Mouse (Mus musculus): ENCODE data around the gene Myo1b. TPM values are rescaled to one million over a fixed set of nuclear protein-coding genes. Genes with fewer than 3 reads are reported as not detected.

The Myo1b gene
- polyA plus RNA-seq (2015; fragmentation: Nextera tagmentation; extraction: Ambion mirVana) = 55.7 and 57.7 TPM in 2 replicates

GRCm38 (mm10) chr1:51915576-51916156, at the start of gene Myo1b:
Myo1b (minus strand) TSS chr1:51916071.
- no peaks in the 10 kb centered on the region for H3K9me3 ChIP-seq (replicated peaks)
- peak within 1 kb of the TSS; percentile 70 for H3K4me3 ChIP-seq (replicated peaks)
- peak within 1 kb of the TSS; percentile 85 for H3K27ac ChIP-seq (replicated peaks)
- peak within 1 kb of the TSS; percentile 78 for H3K9ac ChIP-seq (replicated peaks)
- ATAC-seq (ENCODE audit: low FRiP score) = peak; percentile 85
- WGBS = under 1% methylated on average over 76 of the region's 79 CpGs
- H3K4me1 ChIP-seq = peaks cover 26% of the 10 kb centered on the region
- peak within 1 kb of the TSS; percentile 76 for H3K4me2 ChIP-seq
- no peaks in the 10 kb centered on the region for H3K36me3 ChIP-seq
- H3K27me3 ChIP-seq (replicated peaks) = no peaks in the 10 kb centered on the region

GRCm38 (mm10) chr1:51964647-51965046, 48.8 kb upstream of the Myo1b start:
- no peaks in the 10 kb centered on the region for H3K36me3 ChIP-seq
- no peak overlapping the region for H3K9ac ChIP-seq (replicated peaks)
- WGBS = 94% methylated on average over 2 of the region's 2 CpGs
- H3K27ac ChIP-seq (replicated peaks) = no peak overlapping the region
- H3K4me3 ChIP-seq (replicated peaks) = no peak overlapping the region
- ATAC-seq (ENCODE audit: low FRiP score) = no peak
- no peak overlapping the region for H3K4me2 ChIP-seq
- H3K4me1 ChIP-seq = no peaks in the 10 kb centered on the region
- no peaks in the 10 kb centered on the region for H3K9me3 ChIP-seq (replicated peaks)
- H3K27me3 ChIP-seq (replicated peaks) = no peaks in the 10 kb centered on the region

GRCm38 (mm10) chr1:51947116-51947515, 31.2 kb upstream of the Myo1b start:
- H3K36me3 ChIP-seq = no peaks in the 10 kb centered on the region
- WGBS = 72% methylated on average over 4 of the region's 4 CpGs

GRCm38 (mm10) chr1:51944755-51945154, 28.9 kb upstream of the Myo1b start:
- ATAC-seq (ENCODE audit: low FRiP score) = 0 out of 2 replicates have a peak, but pooled peaks have one; percentile 24
- Histone ChIP-seq H3K27me3 (replicated peaks) (no peaks in the 10 kb centered on the region), H3K36me3 (no peaks in the 10 kb centered on the region), H3K4me1 (no peaks in the 10 kb centered on the region), H3K27ac (replicated peaks) (no peak overlapping the region), H3K4me2 (no peak overlapping the region), H3K4me3 (replicated peaks) (no peak overlapping the region), H3K9me3 (replicated peaks) (0 out of 2 replicates have a peak, but pooled peaks cover 2% of the 10 kb centered on the region), H3K9ac (replicated peaks) (no peak overlapping the region)
- 45% methylated on average over 5 of the region's 5 CpGs for WGBS

More at GRCm38 (mm10) chr1:51947116-51947515, 31.2 kb upstream of the Myo1b start:
- no peaks in the 10 kb centered on the region for H3K27me3 ChIP-seq (replicated peaks)
- H3K4me2 ChIP-seq = no peak overlapping the region
- H3K9me3 ChIP-seq (replicated peaks) = no peaks in the 10 kb centered on the region
- no peak overlapping the region for H3K27ac ChIP-seq (replicated peaks)
- no peak for ATAC-seq (ENCODE audit: low FRiP score)
- H3K4me1 ChIP-seq = no peaks in the 10 kb centered on the region
- no peak overlapping the region for H3K9ac ChIP-seq (replicated peaks)
- H3K4me3 ChIP-seq (replicated peaks) = no peak overlapping the region

GRCm38 (mm10) chr1:51938357-51938756, 22.5 kb upstream of the Myo1b start:
- 0 out of 2 replicates have a peak, but pooled peaks cover 2% of the 10 kb centered on the region for H3K9me3 ChIP-seq (replicated peaks)
- H3K27me3 ChIP-seq (replicated peaks) = no peaks in the 10 kb centered on the region
- ATAC-seq (ENCODE audit: low FRiP score) = no peak
- no peaks in the 10 kb centered on the region for H3K36me3 ChIP-seq
- H3K27ac ChIP-seq (replicated peaks) = no peak overlapping the region
- no peak overlapping the region for H3K4me3 ChIP-seq (replicated peaks)
- no peak overlapping the region for H3K4me2 ChIP-seq
- no peak overlapping the region for H3K9ac ChIP-seq (replicated peaks)
- 95% methylated on average over 7 of the region's 7 CpGs for WGBS
- no peaks in the 10 kb centered on the region for H3K4me1 ChIP-seq

- no peak overlapping the region for H3K4me2 ChIP-seq
- H3K27me3 ChIP-seq (replicated peaks) = no peaks in the 10 kb centered on the region
- H3K4me3 ChIP-seq (replicated peaks) = no peak overlapping the region
- H3K9ac ChIP-seq (replicated peaks) = no peak overlapping the region
- H3K4me1 ChIP-seq = no peaks in the 10 kb centered on the region
- H3K27ac ChIP-seq (replicated peaks) = no peak overlapping the region
- 55% methylated on average over 2 of the region's 2 CpGs for WGBS
- H3K9me3 ChIP-seq (replicated peaks) = 0 out of 2 replicates have a peak, but pooled peaks cover under 1% of the 10 kb centered on the region
- ATAC-seq (ENCODE audit: low FRiP score) = no peak
- no peaks in the 10 kb centered on the region for H3K36me3 ChIP-seq
Observed at GRCm38 (mm10) chr1:51935006-51935405, 19.1 kb upstream of the Myo1b start.

GRCm38 (mm10) chr1:51934176-51934924, 18.5 kb upstream of the Myo1b start:
- no peaks in the 10 kb centered on the region for H3K9me3 ChIP-seq (replicated peaks)
- no peak overlapping the region for H3K27ac ChIP-seq (replicated peaks)
- no peak overlapping the region for H3K9ac ChIP-seq (replicated peaks)
- H3K4me3 ChIP-seq (replicated peaks) = no peak overlapping the region
- no peak overlapping the region for H3K4me2 ChIP-seq
- H3K36me3 ChIP-seq = no peaks in the 10 kb centered on the region
- ATAC-seq (ENCODE audit: low FRiP score) = no peak
- WGBS = 84% methylated on average over 11 of the region's 11 CpGs
- no peaks in the 10 kb centered on the region for H3K4me1 ChIP-seq
- H3K27me3 ChIP-seq (replicated peaks) = no peaks in the 10 kb centered on the region

- 83% methylated on average over 3 of the region's 3 CpGs for WGBS
- Histone ChIP-seq H3K27me3 (replicated peaks) (no peaks in the 10 kb centered on the region), H3K9me3 (replicated peaks) (no peaks in the 10 kb centered on the region), H3K9ac (replicated peaks) (no peak overlapping the region), H3K4me2 (no peak overlapping the region), H3K4me3 (replicated peaks) (no peak overlapping the region), H3K4me1 (no peaks in the 10 kb centered on the region), H3K36me3 (no peaks in the 10 kb centered on the region), H3K27ac (replicated peaks) (no peak overlapping the region)
- no peak for ATAC-seq (ENCODE audit: low FRiP score)
Observed at GRCm38 (mm10) chr1:51932826-51933225, 17.0 kb upstream of the Myo1b start.

GRCm38 (mm10) chr1:51931561-51931960, 15.7 kb upstream of the Myo1b start:
- Histone ChIP-seq H3K4me1 (no peaks in the 10 kb centered on the region), H3K27ac (replicated peaks) (no peak overlapping the region), H3K9me3 (replicated peaks) (no peaks in the 10 kb centered on the region), H3K4me3 (replicated peaks) (no peak overlapping the region), H3K36me3 (no peaks in the 10 kb centered on the region), H3K9ac (replicated peaks) (no peak overlapping the region), H3K27me3 (replicated peaks) (no peaks in the 10 kb centered on the region), H3K4me2 (no peak overlapping the region)
- WGBS = 36% methylated on average over 7 of the region's 7 CpGs
- ATAC-seq (ENCODE audit: low FRiP score) = no peak

GRCm38 (mm10) chr1:51930584-51930983, 14.7 kb upstream of the Myo1b start:
- Histone ChIP-seq H3K9ac (replicated peaks) (no peak overlapping the region), H3K27ac (replicated peaks) (no peak overlapping the region), H3K9me3 (replicated peaks) (no peaks in the 10 kb centered on the region), H3K4me2 (no peak overlapping the region), H3K4me1 (no peaks in the 10 kb centered on the region), H3K4me3 (replicated peaks) (no peak overlapping the region), H3K36me3 (no peaks in the 10 kb centered on the region), H3K27me3 (replicated peaks) (no peaks in the 10 kb centered on the region)
- 76% methylated on average over 5 of the region's 5 CpGs for WGBS
- ATAC-seq (ENCODE audit: low FRiP score) = no peak

- no peak overlapping the region for H3K4me3 ChIP-seq (replicated peaks)
Observed at GRCm38 (mm10) chr1:51929557-51929956, 13.7 kb upstream of the Myo1b start.

GRCm38 (mm10) chr1:51922820-51923219, 6.9 kb upstream of the Myo1b start:
- peak; percentile 90 for ATAC-seq (ENCODE audit: low FRiP score)
- H3K27me3 ChIP-seq (replicated peaks) = no peaks in the 10 kb centered on the region
- H3K9me3 ChIP-seq (replicated peaks) = no peaks in the 10 kb centered on the region
- peaks cover 2% of the 10 kb centered on the region; the same call in 1 of the 2 replicates for H3K4me1 ChIP-seq
- H3K4me2 ChIP-seq = peak overlapping the region; percentile 51
- H3K36me3 ChIP-seq = no peaks in the 10 kb centered on the region
- H3K9ac ChIP-seq (replicated peaks) = no peak overlapping the region
- WGBS = 17% methylated on average over 12 of the region's 12 CpGs
- no peak overlapping the region for H3K27ac ChIP-seq (replicated peaks)
- H3K4me3 ChIP-seq (replicated peaks) = peak overlapping the region; percentile 21

More at GRCm38 (mm10) chr1:51929557-51929956, 13.7 kb upstream of the Myo1b start:
- H3K9ac ChIP-seq (replicated peaks) = no peak overlapping the region
- no peaks in the 10 kb centered on the region for H3K9me3 ChIP-seq (replicated peaks)
- H3K36me3 ChIP-seq = no peaks in the 10 kb centered on the region
- H3K27ac ChIP-seq (replicated peaks) = no peak overlapping the region
- 61% methylated on average over 3 of the region's 3 CpGs for WGBS
- no peak overlapping the region for H3K4me2 ChIP-seq
- H3K27me3 ChIP-seq (replicated peaks) = no peaks in the 10 kb centered on the region
- no peaks in the 10 kb centered on the region for H3K4me1 ChIP-seq
- no peak for ATAC-seq (ENCODE audit: low FRiP score)
